Mouse (Mus musculus) bone marrow macrophage, adult 2 months (primary cell): ENCODE results near the gene Pafah2. TPM values are rescaled to one million over a fixed set of nuclear protein-coding genes. Genes with fewer than 3 reads are reported as not detected.

Experiments used
- H3K27ac ChIP-seq: 2 replicates; pipeline ENCODE4 v1.5.1; 2012; ENCODE audit warnings: low read depth, low read length; ENCODE audit not compliant: insufficient read depth
- H3K4me1 ChIP-seq: 2 replicates; pipeline ENCODE4 v1.6.1; 2012; ENCODE audit warnings: low read length; ENCODE audit not compliant: control insufficient read depth, insufficient read depth
- H3K4me3 ChIP-seq: 2 replicates; pipeline ENCODE4 v1.5.1; 2012; ENCODE audit warnings: mild to moderate bottlenecking, low read length, moderate library complexity; ENCODE audit not compliant: insufficient read depth
- CTCF ChIP-seq: IDR thresholded peaks from 2 replicates; pipeline ENCODE4 v1.5.1; 2012; ENCODE audit warnings: low read depth, mild to moderate bottlenecking, low read length, moderate library complexity
- POLR2A ChIP-seq: IDR thresholded peaks from 2 replicates; pipeline ENCODE4 v1.6.1; 2012; ENCODE audit warnings: mild to moderate bottlenecking, low read depth, low read length, borderline replicate concordance
- polyA plus RNA-seq: library from polyadenylated mRNA; stranded (reverse); fragments of >200 nt; gene quantifications from 2 replicates; pipeline ENCODE4 v1.2.4, GENCODE M21; 2012; ENCODE audit not compliant: missing spikeins, insufficient read depth, insufficient read length

The Pafah2 gene
- polyA plus RNA-seq, 1 experiment, result 6.4 TPM

DNA sequence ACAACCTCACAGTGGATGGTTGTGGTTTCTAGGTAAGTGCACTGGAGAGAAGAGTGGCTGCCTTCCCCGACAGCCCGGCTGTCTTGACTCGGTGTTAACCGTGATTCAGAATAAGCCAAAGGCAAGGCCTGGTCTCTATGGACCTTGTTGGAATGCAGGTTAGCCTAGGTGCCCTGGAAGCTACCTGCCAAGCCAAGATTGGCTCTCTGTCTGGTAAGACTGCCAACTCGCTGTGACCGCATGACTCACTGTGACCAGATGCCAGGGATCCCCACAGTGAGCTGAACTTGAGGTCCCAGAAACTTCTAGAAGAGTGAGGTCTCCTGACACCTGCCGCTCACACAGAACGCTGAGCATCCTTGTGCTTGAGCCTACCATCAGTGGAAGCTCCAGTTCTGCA lies 80.8 kb downstream of the Pafah2 start:
- no peaks in the 10 kb centered on the region for H3K4me1 ChIP-seq
- H3K27ac ChIP-seq, result no peak overlapping the region
- TF ChIP-seq CTCF, result no peak
- no peak for TF ChIP-seq POLR2A
- H3K4me3 ChIP-seq, result no peak overlapping the region

Other genes starting within 250 kb of the Pafah2 start
- 12.5 and 13.9 TPM in 2 replicates for gene Cep85, start 209.2 kb upstream of the Pafah2 start, polyA plus RNA-seq
- not detected in 2 replicates for gene Gm7534, start 193.3 kb upstream of the Pafah2 start, polyA plus RNA-seq
- gene Catsper4, start 168.9 kb upstream of the Pafah2 start, polyA plus RNA-seq, result not detected in 2 replicates
- gene Cnksr1, start 157.9 kb upstream of the Pafah2 start, polyA plus RNA-seq, result not detected in 2 replicates
- gene E130218I03Rik, start 152.7 kb upstream of the Pafah2 start, polyA plus RNA-seq, result not detected in 2 replicates
- gene Zfp593, start 150.7 kb upstream of the Pafah2 start, polyA plus RNA-seq, result 3.9 and 5.3 TPM in 2 replicates
- gene Gm30191, start 149.4 kb upstream of the Pafah2 start, polyA plus RNA-seq, result not detected in 2 replicates
- not detected in 2 replicates for gene Grrp1, start 142.2 kb upstream of the Pafah2 start, polyA plus RNA-seq
- gene Pdik1l, start 108.4 kb upstream of the Pafah2 start, polyA plus RNA-seq, result 12.2 and 15.2 TPM in 2 replicates
- not detected in 2 replicates for gene Trim63, start 81.2 kb upstream of the Pafah2 start, polyA plus RNA-seq
- gene Slc30a2, start 53.1 kb upstream of the Pafah2 start, polyA plus RNA-seq, result not detected in 2 replicates
- 0.56 TPM in 1 of 2 replicates, not detected in the other for gene Extl1, start 12.5 kb upstream of the Pafah2 start, polyA plus RNA-seq
- 314 and 367 TPM in 2 replicates for gene Stmn1, start 72.0 kb downstream of the Pafah2 start, polyA plus RNA-seq
- 37.0 and 41.9 TPM in 2 replicates for gene Paqr7, start 100.4 kb downstream of the Pafah2 start, polyA plus RNA-seq
- 4.0 and 4.4 TPM in 2 replicates for gene Aunip, start 114.7 kb downstream of the Pafah2 start, polyA plus RNA-seq
- 58.9 and 59.7 TPM in 2 replicates for gene Mtfr1l, start 139.1 kb downstream of the Pafah2 start, polyA plus RNA-seq
- 28.4 and 33.3 TPM in 2 replicates for gene Selenon, start 155.8 kb downstream of the Pafah2 start, polyA plus RNA-seq